Mouse (Mus musculus): ENCODE data around the gene Cars. TPM values are rescaled to one million over a fixed set of nuclear protein-coding genes. Genes with fewer than 3 reads are reported as not detected.

The Cars gene
- total RNA-seq, 1 experiment from 2014 or later = 47.3 TPM

DNA sequence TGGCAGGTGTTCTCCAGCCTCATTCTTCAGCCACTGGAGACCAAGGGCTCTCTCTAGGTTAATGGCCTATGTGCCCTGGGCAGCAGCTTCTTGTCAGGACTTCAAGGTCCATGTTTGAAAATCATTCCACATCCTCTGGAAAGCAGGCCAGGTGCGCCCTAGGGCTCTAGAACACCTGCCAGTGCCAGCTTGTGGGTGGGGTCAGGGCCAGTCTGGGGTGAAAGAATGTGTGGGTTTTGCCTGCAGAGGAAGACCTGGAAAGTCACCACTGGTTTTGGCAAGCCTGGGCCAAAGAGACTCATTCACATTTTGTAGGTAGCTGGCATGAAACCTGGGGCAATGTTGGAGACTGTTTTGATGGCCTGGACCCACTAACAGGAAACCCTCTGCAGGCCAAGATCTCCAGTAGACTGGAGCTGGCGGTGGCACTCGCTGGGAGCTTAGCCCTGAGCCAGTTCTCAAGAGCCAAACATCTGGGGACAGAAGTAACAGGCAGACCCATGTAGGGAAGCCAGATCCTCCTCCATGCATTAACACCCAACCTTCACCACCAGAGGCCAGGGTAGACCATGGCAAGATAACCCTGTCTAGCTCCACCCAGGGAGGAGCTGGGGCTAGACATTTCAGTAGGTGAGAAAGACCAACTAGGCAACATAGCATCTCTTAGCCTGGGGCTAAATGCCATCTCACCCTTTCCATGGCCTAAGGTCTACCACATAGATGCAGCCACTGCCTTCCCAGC is 89.1 kb downstream of the Cars start:
- no peak for DNase-seq

- no peak for DNase-seq
These were observed 90.3 kb downstream of the Cars start for GRCm38 (mm10) chr7:143509566-143509965.

Small RNAs within 50 kb of the gene (microRNA-seq; reads per million reads assigned to microRNA genes)
- gene Mir7064 = 0 to 0.71 reads per million in 2 experiments

Other genes starting within 250 kb of the Cars start
- gene Cdkn1c, start 139.0 kb downstream of the Cars start, total RNA-seq (2021) = 669 and 905 TPM in 2 replicates
- gene Slc22a18, start 126.4 kb downstream of the Cars start, total RNA-seq (2021) = 1.2 and 1.4 TPM in 2 replicates
- gene Phlda2, start 96.9 kb downstream of the Cars start, total RNA-seq (2021) = 1.8 and 2.7 TPM in 2 replicates
- gene Nap1l4, start 51.0 kb downstream of the Cars start, total RNA-seq (2021) = 117 and 135 TPM in 2 replicates
- 1.0 and 1.4 TPM in 2 replicates for gene Tnfrsf26, start 28.6 kb upstream of the Cars start, total RNA-seq (2021)
- 4.4 and 6.5 TPM in 2 replicates for gene Tnfrsf22, start 49.6 kb upstream of the Cars start, total RNA-seq (2021)
- gene Tnfrsf23, start 85.8 kb upstream of the Cars start, total RNA-seq (2021) = 1.4 and 2.7 TPM in 2 replicates
- 22.8 and 37.0 TPM in 2 replicates for gene Osbpl5, start 156.9 kb upstream of the Cars start, total RNA-seq (2021)
- 0.27 and 0.67 TPM in 2 replicates for gene Mrgprg, start 166.9 kb upstream of the Cars start, total RNA-seq (2021)
- gene Mrgpre, start 184.4 kb upstream of the Cars start, total RNA-seq (2021) = 1.4 and 2.0 TPM in 2 replicates
- 16.7 and 21.7 TPM in 2 replicates for gene Nadsyn1, start 222.8 kb upstream of the Cars start, total RNA-seq (2021)
- gene Dhcr7, start 223.1 kb upstream of the Cars start, total RNA-seq (2021) = 1,142 and 1,301 TPM in 2 replicates

Data from adrenal gland, postnatal 25 days (tissue).